Mouse (Mus musculus) neural tube, embryonic 12.5 days (tissue): ENCODE measurements around the gene Smim7. TPM values are rescaled to one million over a fixed set of nuclear protein-coding genes. Genes with fewer than 3 reads are reported as not detected.

ENCODE experiments used
- ATAC-seq: fragments of 200-750 bp; cut with Nextera tagmentation; 2 replicates; pipeline ENCODE4 v1.8.0; 2017; ENCODE audit warnings: low read depth, mild to moderate bottlenecking, moderate TSS enrichment, moderate library complexity; ENCODE audit not compliant: low FRiP score
- H3K27ac ChIP-seq: fragments of 300-500 bp; sonication (generic); 2 replicates; pipeline ENCODE4 v1.5.1; 2016
- H3K27me3 ChIP-seq: fragments of 300-500 bp; sonication (generic); replicated peaks from 2 replicates; pipeline ENCODE4 v1.6.1; 2016; ENCODE audit warnings: mild to moderate bottlenecking
- H3K36me3 ChIP-seq: fragments of 300-500 bp; sonication (generic); 2 replicates; pipeline ENCODE4 v1.6.1; 2016; ENCODE audit warnings: mild to moderate bottlenecking
- H3K4me1 ChIP-seq: fragments of 300-500 bp; sonication (generic); 2 replicates; pipeline ENCODE4 v1.6.1; 2016
- H3K4me2 ChIP-seq: fragments of 300-500 bp; sonication (generic); replicated peaks from 2 replicates; pipeline ENCODE4 v1.6.1; 2016; ENCODE audit warnings: mild to moderate bottlenecking
- H3K4me3 ChIP-seq: fragments of 300-500 bp; sonication (generic); 2 replicates; pipeline ENCODE4 v1.5.1; 2016
- H3K9ac ChIP-seq: fragments of 300-500 bp; sonication (generic); 2 replicates; pipeline ENCODE4 v1.6.1; 2016; ENCODE audit warnings: mild to moderate bottlenecking
- H3K9me3 ChIP-seq: fragments of 300-500 bp; sonication (generic); 2 replicates; pipeline ENCODE4 v1.6.1; 2016; ENCODE audit warnings: mild to moderate bottlenecking
- WGBS: fragments of 180-500 bp; shearing (Covaris S2); methylation state at CpG from one replicate; pipeline ENCODE4 v1.1.7; 2016; 5-methylcytosine and 5-hydroxymethylcytosine counted together
- microRNA-seq: library from miRNA; unstranded; fragments of <30 nt; microRNA quantifications from one replicate; pipeline ENCODE4, GENCODE M21; 2017
- polyA plus RNA-seq: library from polyadenylated mRNA; unstranded; fragments of >200 nt; fragmentation: Nextera tagmentation; extraction: Ambion mirVana; gene quantifications from 2 replicates; pipeline ENCODE4 v1.2.1, GENCODE M21; 2016

Gene Smim7
- polyA plus RNA-seq, 1 experiment from 2014 or later = 129 TPM

DNA sequence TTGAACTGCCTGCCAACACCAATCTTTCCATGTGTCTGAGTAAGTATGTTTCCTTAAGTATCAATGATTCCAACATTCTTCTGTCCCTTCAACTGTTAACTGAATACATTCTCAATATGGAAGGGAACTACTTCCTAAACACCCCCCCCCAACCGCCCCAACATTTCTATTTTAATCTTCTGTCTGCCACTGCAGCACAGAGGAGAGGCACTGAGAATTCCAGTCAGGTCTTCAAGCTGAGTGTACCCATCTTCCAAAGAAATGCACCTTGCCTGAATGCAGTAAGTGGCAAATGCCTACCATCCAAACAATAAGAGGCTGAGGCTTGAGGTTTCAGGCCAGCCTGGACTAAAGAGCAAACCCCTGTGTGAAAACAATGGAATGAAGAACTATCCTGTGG is 38.8 kb downstream of the Smim7 start:
- H3K27me3 ChIP-seq = no peaks in the 10 kb centered on the region
- no peaks in the 10 kb centered on the region for H3K36me3 ChIP-seq
- ATAC-seq = no peak
- H3K4me2 ChIP-seq = no peak overlapping the region
- H3K9me3 ChIP-seq = no peaks in the 10 kb centered on the region
- 94% methylated on average over 1 of the region's 1 CpGs for WGBS
- H3K4me1 ChIP-seq = no peaks in the 10 kb centered on the region
- H3K9ac ChIP-seq = no peak overlapping the region
- H3K27ac ChIP-seq = no peak overlapping the region
- no peak overlapping the region for H3K4me3 ChIP-seq

DNA sequence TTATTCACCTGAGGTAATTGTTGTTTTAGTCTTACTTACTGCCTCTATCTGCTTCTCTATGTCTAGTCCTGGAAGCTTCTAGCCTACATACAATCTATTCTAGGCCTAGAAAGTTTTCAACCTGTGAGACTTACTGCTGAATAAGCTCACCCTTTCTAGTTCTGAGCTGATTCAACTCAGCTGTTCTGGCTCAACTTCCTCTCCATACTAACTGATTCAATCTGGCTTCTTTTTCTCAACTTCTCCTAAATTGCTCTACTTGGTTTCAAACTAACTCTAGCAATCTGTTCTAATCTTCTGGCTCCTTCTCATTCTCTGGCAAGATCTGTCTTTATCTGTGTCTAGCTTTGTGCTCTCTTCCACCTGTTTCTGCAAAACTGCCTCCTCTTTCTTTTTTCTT is 49.0 kb downstream of the Smim7 start:
- Histone ChIP-seq H3K27me3 (no peaks in the 10 kb centered on the region), H3K4me2 (no peak overlapping the region), H3K27ac (no peak overlapping the region)

DNA sequence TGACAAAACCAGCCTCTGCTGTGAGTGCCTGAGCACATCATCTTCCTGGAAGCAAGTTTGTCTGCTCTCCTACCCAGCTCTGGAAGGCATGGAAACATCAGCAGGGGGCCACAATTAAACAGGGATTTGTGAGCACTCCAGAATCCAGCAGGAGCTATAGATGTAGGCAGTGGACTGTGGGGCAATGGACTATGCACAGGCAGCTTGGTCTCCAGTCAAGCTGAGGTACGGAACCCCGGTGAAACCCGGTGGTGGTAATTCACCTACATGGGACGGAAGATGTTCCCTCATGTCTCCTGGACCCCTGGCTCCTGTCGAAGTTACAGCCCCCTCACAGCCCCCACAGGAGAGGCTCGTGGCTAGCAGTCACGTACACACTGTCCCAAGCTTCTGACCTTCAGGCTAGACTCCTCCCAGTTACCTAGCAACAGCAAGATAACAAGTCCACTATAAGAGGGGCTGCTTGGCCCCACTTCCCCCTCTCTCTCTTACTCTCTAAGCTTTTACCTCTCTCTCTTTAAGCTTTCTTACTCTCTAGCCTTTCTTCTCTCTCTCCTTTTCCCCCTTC is 53.4 kb downstream of the Smim7 start:
- WGBS = 79% methylated on average over 7 of the region's 7 CpGs
- Histone ChIP-seq H3K9me3 (no peaks in the 10 kb centered on the region), H3K4me3 (no peak overlapping the region), H3K27me3 (no peaks in the 10 kb centered on the region), H3K9ac (no peak overlapping the region), H3K4me1 (peaks cover 7% of the 10 kb centered on the region; the same call in 1 of the 2 replicates), H3K36me3 (no peaks in the 10 kb centered on the region), H3K4me2 (no peak overlapping the region), H3K27ac (no peak overlapping the region)
- no peak for ATAC-seq

More for the DNA sequence above, 49.0 kb downstream of the Smim7 start:
- no peak overlapping the region for H3K4me3 ChIP-seq
- H3K9me3 ChIP-seq = no peaks in the 10 kb centered on the region
- peaks cover 7% of the 10 kb centered on the region; the same call in 1 of the 2 replicates for H3K4me1 ChIP-seq
- peaks cover 5% of the 10 kb centered on the region; the same call in 1 of the 2 replicates for H3K36me3 ChIP-seq
- no peak for ATAC-seq
- no peak overlapping the region for H3K9ac ChIP-seq

Small RNA genes within 50 kb of the gene (microRNA-seq; reads per million reads assigned to microRNA genes)
- gene Gm28019 = not detected

Other genes starting within 250 kb of the Smim7 start
- 69.6 and 74.0 TPM in 2 replicates for gene Eps15l1, start 149.6 kb downstream of the Smim7 start, polyA plus RNA-seq
- gene Calr3, start 127.2 kb downstream of the Smim7 start, polyA plus RNA-seq = 0.66 and 1.1 TPM in 2 replicates
- 15.4 and 16.7 TPM in 2 replicates for gene 1700030K09Rik, start 127.2 kb downstream of the Smim7 start, polyA plus RNA-seq
- 59.4 and 73.2 TPM in 2 replicates for gene Cherp, start 95.9 kb downstream of the Smim7 start, polyA plus RNA-seq
- 22.3 and 22.6 TPM in 2 replicates for gene Slc35e1, start 78.5 kb downstream of the Smim7 start, polyA plus RNA-seq
- gene Med26, start 22.8 kb downstream of the Smim7 start, polyA plus RNA-seq = 18.8 and 19.6 TPM in 2 replicates
- 16.4 and 16.7 TPM in 2 replicates for gene Tmem38a, start 967 bp upstream of the Smim7 start, polyA plus RNA-seq
- 0.35 and 0.42 TPM in 2 replicates for gene Nwd1, start 75.6 kb upstream of the Smim7 start, polyA plus RNA-seq
- gene Sin3b, start 152.2 kb upstream of the Smim7 start, polyA plus RNA-seq = 142 and 158 TPM in 2 replicates
- 1.1 and 1.2 TPM in 2 replicates for gene F2rl3, start 190.8 kb upstream of the Smim7 start, polyA plus RNA-seq